Mouse (Mus musculus) forebrain, postnatal 0 days (tissue): ENCODE measurements at regions not wholly inside any gene's neighbourhood (a gene's known extent, or its start where the extent isn't known, plus 50 kb on each side); places are given as distances from the start of the nearest gene placed in this dataset.

ENCODE experiments used
- ATAC-seq: fragments of 200-750 bp; cut with Nextera tagmentation; 2 replicates; pipeline ENCODE4 v1.8.0; 2017; ENCODE audit warnings: mild to moderate bottlenecking, moderate library complexity
- DNase-seq: peaks from one replicate; pipeline ENCODE4 v3.0.0-alpha.2; 2015
- H3K27ac ChIP-seq: fragments of 300-500 bp; sonication (generic); 2 replicates; pipeline ENCODE4 v1.5.1; 2014; ENCODE audit warnings: low read depth, mild to moderate bottlenecking, antibody characterized with exemption, low read length, moderate library complexity, mixed read lengths
- H3K27me3 ChIP-seq: fragments of 300-500 bp; sonication (generic); 2 replicates; pipeline ENCODE4 v1.6.1; 2014; ENCODE audit warnings: mild to moderate bottlenecking, low read length, mixed read lengths; ENCODE audit not compliant: insufficient read depth
- H3K36me3 ChIP-seq: fragments of 300-500 bp; sonication (generic); 2 replicates; pipeline ENCODE4 v1.6.1; 2014; ENCODE audit warnings: mild to moderate bottlenecking, moderate library complexity; ENCODE audit not compliant: insufficient read depth
- H3K4me1 ChIP-seq: fragments of 300-500 bp; sonication (generic); 2 replicates; pipeline ENCODE4 v1.6.1; 2014; ENCODE audit warnings: antibody characterized with exemption; ENCODE audit not compliant: insufficient read depth
- H3K4me2 ChIP-seq: fragments of 300-500 bp; sonication (generic); 2 replicates; pipeline ENCODE4 v1.6.1; 2014; ENCODE audit warnings: low read depth, mild to moderate bottlenecking, moderate library complexity
- H3K4me3 ChIP-seq: fragments of 300-500 bp; sonication (generic); 2 replicates; pipeline ENCODE4 v1.5.1; 2014; ENCODE audit warnings: low read depth, low read length, mixed read lengths
- H3K9ac ChIP-seq: fragments of 300-500 bp; sonication (generic); 2 replicates; pipeline ENCODE4 v1.6.1; 2014; ENCODE audit warnings: mild to moderate bottlenecking
- H3K9me3 ChIP-seq: fragments of 300-500 bp; sonication (generic); 2 replicates; pipeline ENCODE4 v1.6.1; 2016; ENCODE audit warnings: low read length
- CTCF ChIP-seq: sonication (generic); IDR thresholded peaks from 2 replicates; pipeline ENCODE4 v1.5.1; 2016; ENCODE audit warnings: antibody characterized with exemption, control low read depth, low read depth
- WGBS: fragments of 180-500 bp; shearing (Covaris S2); extraction: QIAGEN DNeasy Blood & Tissue Kit; methylation state at CpG from one replicate; pipeline ENCODE4 v1.1.7; 2014; 5-methylcytosine and 5-hydroxymethylcytosine counted together

GRCm38 (mm10) chr10:112803557-112803956, 125.2 kb downstream of the Atxn7l3b start:
- Histone ChIP-seq H3K27ac (no peak overlapping the region), H3K36me3 (no peaks in the 10 kb centered on the region), H3K4me1 (no peaks in the 10 kb centered on the region), H3K27me3 (no peaks in the 10 kb centered on the region), H3K9ac (no peak overlapping the region), H3K4me3 (no peak overlapping the region), H3K9me3 (no peaks in the 10 kb centered on the region), H3K4me2 (no peak overlapping the region)
- 45% methylated on average over 6 of the region's 6 CpGs for WGBS
- TF ChIP-seq CTCF: peak; percentile 62
- peak; percentile 61 for DNase-seq
- no peak for ATAC-seq

GRCm38 (mm10) chr10:112801560-112801959, 127.2 kb downstream of the Atxn7l3b start:
- DNase-seq (peak; percentile 87), ATAC-seq (peak; percentile 80; the same call in 1 of the 2 replicates)
- Histone ChIP-seq H3K27me3 (no peaks in the 10 kb centered on the region), H3K4me2 (no peak overlapping the region), H3K4me3 (no peak overlapping the region), H3K4me1 (no peaks in the 10 kb centered on the region), H3K9ac (no peak overlapping the region), H3K27ac (no peak overlapping the region), H3K9me3 (no peaks in the 10 kb centered on the region), H3K36me3 (no peaks in the 10 kb centered on the region)
- TF ChIP-seq CTCF: peak; percentile 91
- WGBS: 4% methylated on average over 5 of the region's 5 CpGs

GRCm38 (mm10) chr10:112798603-112799002, 130.2 kb downstream of the Atxn7l3b start:
- DNase-seq (no peak), ATAC-seq (no peak)
- no peak overlapping the region for H3K9ac ChIP-seq
- no peak overlapping the region for H3K4me3 ChIP-seq
- no peaks in the 10 kb centered on the region for H3K36me3 ChIP-seq
- no peaks in the 10 kb centered on the region for H3K9me3 ChIP-seq
- no peak overlapping the region for H3K27ac ChIP-seq
- no peak overlapping the region for H3K4me2 ChIP-seq
- 51% methylated on average over 7 of the region's 7 CpGs for whole genome bisulfite sequencing
- H3K27me3 ChIP-seq: no peaks in the 10 kb centered on the region
- TF ChIP-seq CTCF: no peak
- no peaks in the 10 kb centered on the region for H3K4me1 ChIP-seq

- H3K9me3 ChIP-seq: no peaks in the 10 kb centered on the region
- H3K27ac ChIP-seq: no peak overlapping the region
- H3K36me3 ChIP-seq: no peaks in the 10 kb centered on the region
- TF ChIP-seq CTCF: no peak
- H3K4me2 ChIP-seq: no peak overlapping the region
- H3K4me1 ChIP-seq: no peaks in the 10 kb centered on the region
- H3K27me3 ChIP-seq: no peaks in the 10 kb centered on the region
- ATAC-seq (no peak), DNase-seq (no peak)
- no peak overlapping the region for H3K4me3 ChIP-seq
- no peak overlapping the region for H3K9ac ChIP-seq
- WGBS: 12% methylated on average over 4 of the region's 4 CpGs
These were observed 130.7 kb downstream of the Atxn7l3b start for GRCm38 (mm10) chr10:112798090-112798489.

GRCm38 (mm10) chr10:112795938-112796337, 132.9 kb downstream of the Atxn7l3b start:
- no peaks in the 10 kb centered on the region for H3K4me1 ChIP-seq
- no peak for TF ChIP-seq CTCF
- no peak for DNase-seq
- no peak overlapping the region for H3K4me2 ChIP-seq
- WGBS: 7% methylated on average over 1 of the region's 1 CpGs
- ATAC-seq: no peak
- H3K36me3 ChIP-seq: no peaks in the 10 kb centered on the region
- no peak overlapping the region for H3K4me3 ChIP-seq
- no peaks in the 10 kb centered on the region for H3K9me3 ChIP-seq
- H3K27ac ChIP-seq: no peak overlapping the region
- no peaks in the 10 kb centered on the region for H3K27me3 ChIP-seq
- no peak overlapping the region for H3K9ac ChIP-seq

- no peaks in the 10 kb centered on the region for H3K9me3 ChIP-seq
- DNase-seq: no peak
- no peak overlapping the region for H3K27ac ChIP-seq
- H3K36me3 ChIP-seq: no peaks in the 10 kb centered on the region
- no peak overlapping the region for H3K4me2 ChIP-seq
- TF ChIP-seq CTCF: 0 out of 2 replicates have a peak, but pooled peaks have one; percentile 3
- no peak overlapping the region for H3K4me3 ChIP-seq
- 86% methylated on average over 1 of the region's 1 CpGs for WGBS
- 0 out of 2 replicates have a peak, but pooled peaks have one; percentile 20 for ATAC-seq
- no peaks in the 10 kb centered on the region for H3K27me3 ChIP-seq
- H3K4me1 ChIP-seq: no peaks in the 10 kb centered on the region
- no peak overlapping the region for H3K9ac ChIP-seq
These were observed 133.3 kb downstream of the Atxn7l3b start for GRCm38 (mm10) chr10:112795473-112795872.

- no peaks in the 10 kb centered on the region for H3K9me3 ChIP-seq
- no peak for DNase-seq
- TF ChIP-seq CTCF: no peak
These were observed 140.6 kb downstream of the Atxn7l3b start for GRCm38 (mm10) chr10:112788236-112788635.

More at GRCm38 (mm10) chr10:112788236-112788635, 140.6 kb downstream of the Atxn7l3b start:
- Histone ChIP-seq H3K4me2 (no peak overlapping the region), H3K9ac (no peak overlapping the region), H3K4me3 (no peak overlapping the region), H3K36me3 (no peaks in the 10 kb centered on the region), H3K4me1 (no peaks in the 10 kb centered on the region), H3K27ac (no peak overlapping the region), H3K27me3 (no peaks in the 10 kb centered on the region)
- ATAC-seq: no peak
- 79% methylated on average over 3 of the region's 3 CpGs for WGBS
